Mouse (Mus musculus) right cerebral cortex, postnatal 4 days (tissue): ENCODE data around the gene Rasgrp1.

ENCODE experiments used
- DNase-seq: peaks from one replicate; pipeline ENCODE4 v3.0.0-alpha.2; 2022

Rasgrp1 gene

DNA sequence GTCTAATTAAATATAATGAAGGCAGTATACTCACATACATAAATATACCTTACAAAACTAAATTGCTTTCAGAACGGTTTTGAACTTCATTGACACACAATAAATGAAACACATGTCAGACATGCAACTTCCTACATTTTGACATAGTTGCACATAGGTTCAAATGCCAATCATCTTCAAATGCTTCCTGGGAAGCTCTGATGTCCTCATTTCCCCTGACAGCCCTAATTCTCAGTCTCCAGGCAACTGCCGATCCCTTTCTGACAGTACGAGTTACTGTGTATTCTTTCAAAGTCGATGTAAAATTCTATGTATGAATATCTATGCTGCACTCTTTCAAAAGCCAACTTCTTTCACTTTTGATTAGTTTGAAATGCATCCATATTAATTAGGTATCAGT lies 100.8 kb downstream of the Rasgrp1 start:
- DNase-seq = no peak

DNA sequence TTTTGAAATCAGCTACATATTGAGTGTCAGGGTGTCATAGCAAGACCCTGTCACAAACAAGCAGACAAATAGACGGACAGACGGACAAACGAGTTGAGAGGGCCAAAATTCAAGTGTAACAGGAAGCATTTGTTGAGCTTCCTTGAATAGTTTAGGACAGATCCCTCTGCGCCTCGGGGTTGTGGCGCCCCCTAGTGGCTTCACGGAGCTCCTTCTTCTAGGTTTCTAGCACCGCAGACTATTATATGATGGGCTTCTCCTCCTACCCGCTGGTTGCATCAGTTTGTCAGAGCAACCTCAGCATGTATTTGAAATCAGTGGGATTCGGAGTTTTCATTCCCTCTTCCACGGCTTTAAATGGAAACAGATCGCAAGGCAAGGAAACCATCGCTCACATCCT lies 111.5 kb downstream of the Rasgrp1 start:
- peak; percentile 98 for DNase-seq

DNA sequence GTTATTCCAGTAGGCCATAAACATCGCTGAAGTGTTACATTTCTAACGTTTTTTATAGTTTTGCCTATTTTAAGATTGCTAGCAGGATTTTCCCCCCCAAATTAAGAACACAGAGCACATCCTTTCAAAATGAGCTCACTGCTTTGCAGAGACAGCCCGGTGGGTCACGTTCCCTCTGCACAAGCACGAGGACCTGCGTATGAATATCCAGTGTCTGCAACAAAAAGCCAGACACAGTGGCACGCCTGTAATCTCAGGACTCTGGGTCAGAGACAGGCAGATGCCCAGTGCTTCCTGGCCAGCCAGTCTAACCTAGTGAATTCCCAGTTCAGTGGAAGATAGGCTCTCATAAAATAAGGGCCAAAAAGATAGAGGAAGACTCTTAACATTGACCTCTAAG lies 112.5 kb downstream of the Rasgrp1 start:
- no peak for DNase-seq
